Mouse (Mus musculus) kidney, postnatal 36 days (tissue): ENCODE measurements around the gene Gjb2.

Experiments
- DNase-seq, 2 experiments: peaks; one replicate each; pipeline ENCODE4 v3.0.0; 2021 to 2022; ENCODE audit warnings: mixed read lengths in 2 of 2

Gene Gjb2

DNA sequence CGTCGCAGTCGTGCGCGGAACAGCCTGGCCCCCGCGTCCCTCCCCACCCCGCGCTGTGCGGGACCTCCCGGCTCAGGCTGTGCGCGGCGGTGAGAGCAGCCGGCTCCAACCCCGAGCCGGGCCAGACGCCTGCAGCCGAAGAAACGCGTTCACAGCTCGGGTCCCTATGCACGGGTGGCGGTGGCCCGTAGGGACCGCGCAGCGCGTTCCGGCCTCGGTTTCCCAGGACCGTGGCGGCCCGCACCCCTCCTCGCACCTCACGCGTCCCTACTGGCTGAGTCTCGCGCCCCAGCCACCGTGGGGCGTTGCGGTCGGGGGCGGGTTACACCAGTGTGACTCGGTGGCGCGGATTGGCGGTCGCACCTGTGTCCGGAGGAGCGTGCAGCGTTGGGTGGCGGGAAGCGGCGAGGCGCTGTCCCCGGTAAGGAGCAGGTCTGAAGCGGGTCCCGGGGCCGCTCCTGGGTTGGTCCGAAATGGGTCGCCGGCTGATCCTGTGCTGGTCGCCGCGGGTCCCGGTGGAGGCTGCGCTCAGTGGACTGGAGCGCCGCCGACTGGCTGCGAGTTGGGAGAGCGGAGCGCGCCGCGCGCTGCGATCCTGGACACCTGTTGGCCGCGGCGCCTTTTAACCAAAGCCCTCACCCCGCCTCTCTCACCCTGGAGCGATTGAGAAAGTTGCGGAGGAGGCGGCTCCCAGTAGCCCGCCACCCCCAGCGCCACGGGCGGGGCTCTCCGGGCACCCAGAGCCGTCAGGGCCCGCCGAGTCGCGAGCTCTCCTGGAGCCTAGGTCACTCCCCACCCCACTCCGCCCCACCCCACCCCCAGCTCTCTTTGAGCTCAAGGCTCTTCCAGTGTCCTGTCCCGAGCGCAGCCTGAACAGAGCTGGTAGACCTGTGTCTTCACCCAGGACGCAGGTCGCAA, at the start of gene Gjb2:
Gene Gjb2 (minus strand): TSS at position 597 of the 918 bp plus-strand sequence.
- peak; percentile 88 to 90 for DNase-seq

DNA sequence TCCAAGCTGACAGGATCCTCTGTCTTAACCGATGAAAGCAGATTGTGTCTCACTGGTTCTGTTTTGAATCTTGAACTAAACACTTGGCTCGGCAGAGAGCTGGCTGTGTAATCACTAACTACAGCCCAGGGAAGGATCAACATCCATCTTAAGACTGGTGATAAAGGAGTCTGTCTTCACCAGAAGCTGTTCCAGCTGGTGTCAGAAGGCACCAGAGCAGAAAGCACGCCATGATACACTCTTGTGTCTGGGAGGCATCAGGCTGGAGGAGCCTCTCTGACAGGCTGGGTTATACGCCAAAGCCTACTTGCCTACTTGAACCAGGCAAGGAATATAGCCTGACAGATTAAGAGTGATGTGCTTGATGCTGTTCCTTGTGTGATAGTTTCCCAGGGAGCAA, 41.2 kb upstream of the Gjb2 start:
- DNase-seq, result no peak

DNA sequence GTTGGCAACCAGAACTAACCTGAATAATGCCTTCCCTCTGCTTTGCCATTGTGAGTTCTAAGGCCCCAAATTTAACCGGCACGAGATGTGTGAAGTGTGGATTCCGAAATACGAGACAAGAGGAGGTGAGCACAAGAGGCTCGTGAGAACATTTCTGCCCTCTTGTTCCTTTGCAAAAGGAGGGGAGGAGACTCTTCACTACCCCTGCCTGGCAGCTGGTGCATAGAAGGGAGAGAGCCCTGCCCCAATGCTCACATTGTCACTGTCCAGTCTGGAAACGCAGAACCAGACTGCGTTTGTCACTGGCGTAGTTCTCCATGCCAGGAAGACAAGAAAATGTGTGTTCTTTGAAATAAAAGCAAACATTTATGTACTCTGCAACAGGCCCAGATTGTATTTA, 30.8 kb upstream of the Gjb2 start:
- no peak for DNase-seq

DNA sequence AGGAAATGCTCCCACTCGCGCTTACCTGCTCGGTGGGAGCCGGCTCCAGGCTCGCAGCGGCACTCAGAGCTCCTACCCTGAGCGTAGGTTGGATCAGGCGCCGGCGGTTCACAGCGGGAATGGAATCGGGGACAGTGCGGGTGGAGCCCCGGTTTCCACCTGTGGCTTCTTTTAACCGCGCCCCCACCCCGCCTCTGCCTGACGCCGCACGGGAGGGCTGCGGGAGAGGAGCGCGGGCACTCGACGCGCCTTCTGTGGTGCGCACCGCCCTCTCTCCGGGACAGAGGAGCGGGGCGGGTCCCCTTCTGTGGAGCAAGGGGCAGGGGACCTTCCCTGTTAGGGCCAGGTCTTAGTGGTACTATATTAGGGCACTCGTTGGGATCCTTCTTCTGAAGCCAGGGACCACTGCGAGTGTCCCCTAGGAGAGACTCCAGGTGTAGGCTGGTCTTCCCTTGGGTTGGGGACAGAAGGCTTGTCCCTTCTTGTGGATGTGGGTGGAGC, 28.7 kb upstream of the Gjb2 start, which contains the start of gene Gjb6:
Gene Gjb6 (minus strand): TSS at position 451 of the 501 bp plus-strand sequence.
- peak in 1 of 2 experiments; percentile 15 for DNase-seq

DNA sequence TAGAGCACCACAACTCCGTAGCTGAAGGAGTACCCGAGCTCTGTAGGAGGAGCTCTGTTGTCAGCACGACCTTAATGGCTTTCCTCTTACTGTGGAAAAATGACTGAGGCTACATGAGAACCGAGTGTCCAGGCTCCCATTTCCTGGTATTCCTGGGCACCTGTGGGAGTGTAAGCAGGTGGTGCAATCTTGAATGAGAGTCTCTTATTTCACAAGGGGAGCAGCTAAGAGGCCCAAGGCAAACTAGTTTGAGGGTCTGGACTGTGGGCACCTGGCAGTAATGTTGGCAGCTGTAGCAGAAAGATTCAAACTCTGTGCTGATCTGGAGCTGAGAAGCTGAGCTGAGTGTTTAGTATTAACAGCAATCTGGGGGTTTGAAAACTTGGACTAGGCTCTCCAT, 22.9 kb upstream of the Gjb2 start:
- DNase-seq, result no peak

DNA sequence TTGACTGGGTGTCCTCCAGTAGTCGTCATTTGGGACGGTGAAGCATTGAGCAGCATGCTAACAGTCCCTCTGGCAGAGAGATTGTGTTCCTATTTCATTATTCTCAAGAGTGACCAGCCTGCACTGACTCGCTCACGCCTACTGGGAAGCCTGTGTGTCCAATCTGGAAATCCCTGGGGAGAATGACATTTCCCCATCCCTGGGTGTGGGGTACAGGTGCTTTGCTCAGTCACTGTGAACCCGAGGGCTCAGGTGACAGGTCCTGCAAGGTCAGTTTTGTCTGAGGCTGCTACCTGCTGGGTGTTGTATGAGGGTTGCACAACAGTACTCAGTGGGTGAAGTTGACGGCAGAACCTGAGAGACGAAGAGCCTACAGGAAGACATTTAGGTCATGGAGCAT, 17.8 kb upstream of the Gjb2 start:
- no peak for DNase-seq

DNA sequence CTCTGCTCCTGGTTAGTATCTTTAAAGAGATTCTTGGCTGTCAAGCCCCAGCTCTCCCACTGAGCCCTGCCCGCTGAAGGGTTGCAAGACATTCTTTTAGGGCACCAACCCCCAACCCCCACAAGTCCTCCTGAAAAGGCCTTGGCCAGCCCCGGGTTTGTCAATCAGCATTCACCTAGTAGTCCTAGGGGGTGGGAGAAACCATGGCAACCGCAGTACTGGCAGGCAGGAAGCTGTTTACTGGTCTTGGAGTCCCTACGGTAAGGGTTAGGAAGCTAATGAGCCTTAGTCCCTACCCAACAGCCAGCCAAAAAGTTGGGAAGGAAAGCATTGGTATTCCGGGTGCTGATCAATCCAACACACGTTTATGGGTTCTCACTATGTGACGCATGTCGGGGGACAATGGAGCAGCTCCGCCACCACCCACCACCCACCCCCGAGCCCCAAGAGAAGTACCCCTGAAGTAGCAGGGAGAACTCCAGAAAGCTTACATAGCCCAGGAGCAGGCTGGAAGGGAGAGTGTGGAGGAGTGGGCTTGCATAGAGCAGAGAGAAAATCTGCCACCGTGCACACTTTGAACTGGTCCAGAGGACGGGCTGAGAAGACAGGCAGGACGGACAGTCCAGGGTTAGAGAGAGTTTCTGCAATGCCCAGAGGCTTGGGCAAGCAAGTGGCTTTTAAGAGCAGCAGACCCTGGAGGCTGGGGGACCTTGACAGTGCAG, 11.5 kb upstream of the Gjb2 start, which contains the start of gene Gm4491:
Gene Gm4491 (minus strand): TSS at position 61 of the 722 bp plus-strand sequence.
- no peak for DNase-seq

DNA sequence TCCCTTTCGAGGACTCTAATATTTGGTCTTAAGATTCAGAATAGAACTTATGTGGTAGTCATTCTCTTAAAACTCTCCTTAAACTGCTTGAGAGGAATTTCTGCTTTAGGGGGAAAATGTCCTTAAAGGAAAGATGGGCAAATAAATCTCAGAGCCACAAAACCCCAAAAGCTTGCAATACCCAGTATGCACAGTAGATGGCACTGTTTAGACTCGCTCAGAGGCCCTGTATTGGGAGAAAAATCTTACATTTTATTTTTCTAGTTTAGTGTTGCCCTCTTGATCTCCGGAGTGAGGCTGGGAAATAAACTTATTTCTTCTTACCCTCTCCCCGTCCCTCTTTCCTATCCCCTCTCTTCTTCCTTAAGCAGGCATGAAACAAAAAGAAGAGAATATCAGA, 4.7 kb upstream of the Gjb2 start:
- DNase-seq, result peak in 1 of 2 experiments; percentile 67

DNA sequence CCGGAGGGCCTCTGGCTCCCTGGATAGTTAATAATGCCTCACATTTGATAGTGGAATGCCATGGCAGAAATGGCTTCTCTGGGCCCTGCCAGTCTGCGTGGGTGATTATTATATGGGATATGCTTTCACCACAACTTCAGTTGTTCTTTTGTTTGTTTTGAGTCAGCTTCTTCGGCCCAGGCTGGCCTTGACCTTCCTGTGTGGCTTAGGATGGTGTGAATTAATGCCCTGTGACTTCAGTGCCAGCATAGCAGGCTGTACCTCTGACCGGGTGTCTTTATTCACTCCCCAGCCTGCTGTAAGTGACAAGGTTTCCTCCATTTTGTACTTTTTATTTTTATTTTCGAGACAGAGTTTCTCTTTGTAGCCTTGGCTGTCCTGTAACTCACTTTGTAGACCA, 3.4 kb upstream of the Gjb2 start:
- DNase-seq, result no peak

DNA sequence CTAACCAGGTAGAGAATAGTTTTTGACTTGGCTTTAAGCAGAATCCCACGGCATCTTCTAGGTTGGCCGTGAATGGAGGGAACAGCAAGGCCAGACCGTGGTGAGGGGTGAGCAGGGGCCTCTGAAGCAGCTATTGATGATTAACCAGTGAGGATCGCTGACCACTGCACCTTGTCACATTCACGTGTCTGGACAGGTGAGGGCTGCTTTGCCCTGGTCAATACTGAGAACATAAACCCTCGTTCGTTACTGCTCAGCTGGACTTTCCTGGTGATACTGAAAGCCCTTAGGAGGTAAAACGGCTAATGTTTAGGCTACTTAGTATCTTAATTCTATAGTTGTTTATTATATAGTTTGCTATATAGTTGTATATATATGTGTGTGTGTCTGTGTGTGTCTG, 2.6 kb upstream of the Gjb2 start:
- peak; percentile 80 to 89 for DNase-seq

DNA sequence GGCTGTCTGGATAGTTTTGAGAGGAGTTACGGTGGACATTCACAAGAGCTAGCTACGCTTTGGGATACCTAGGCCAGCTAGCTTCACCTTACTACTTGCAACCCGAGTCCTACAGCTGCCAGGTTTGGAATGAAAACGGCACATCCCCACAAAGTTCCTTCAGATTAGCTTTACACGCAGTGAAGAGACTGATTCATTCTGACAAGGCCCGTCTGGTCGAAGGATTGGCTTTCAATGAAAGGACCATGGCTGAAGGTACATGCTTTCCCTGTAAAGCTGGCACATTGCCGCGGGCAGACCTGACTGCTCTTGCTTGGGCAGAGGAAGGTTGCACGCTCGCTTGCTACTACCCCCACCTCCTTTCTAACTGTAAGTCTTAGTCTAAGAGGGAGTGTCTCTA, 1.2 kb upstream of the Gjb2 start:
- peak in 1 of 2 experiments; percentile 50 for DNase-seq

DNA sequence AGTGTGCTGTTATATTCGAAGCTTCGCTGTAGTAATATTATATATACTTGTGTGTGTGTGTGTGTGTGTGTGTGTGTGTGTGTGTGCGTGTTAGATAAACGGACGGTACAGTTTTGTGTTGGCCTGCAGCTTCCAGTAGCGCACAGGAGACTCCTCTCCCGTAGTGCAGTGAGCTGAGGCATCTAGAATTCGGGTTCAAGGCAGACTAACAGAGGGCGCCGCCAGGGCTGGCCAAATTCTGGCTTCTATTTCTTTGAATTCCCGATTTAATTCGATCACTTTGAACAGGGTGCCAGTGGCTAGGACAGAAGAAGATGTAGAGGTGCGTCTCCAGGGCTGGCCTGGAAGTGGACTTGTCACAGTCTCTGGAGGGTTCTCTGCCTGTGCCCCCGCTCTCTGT, 609 bp upstream of the Gjb2 start:
- no peak for DNase-seq

DNA sequence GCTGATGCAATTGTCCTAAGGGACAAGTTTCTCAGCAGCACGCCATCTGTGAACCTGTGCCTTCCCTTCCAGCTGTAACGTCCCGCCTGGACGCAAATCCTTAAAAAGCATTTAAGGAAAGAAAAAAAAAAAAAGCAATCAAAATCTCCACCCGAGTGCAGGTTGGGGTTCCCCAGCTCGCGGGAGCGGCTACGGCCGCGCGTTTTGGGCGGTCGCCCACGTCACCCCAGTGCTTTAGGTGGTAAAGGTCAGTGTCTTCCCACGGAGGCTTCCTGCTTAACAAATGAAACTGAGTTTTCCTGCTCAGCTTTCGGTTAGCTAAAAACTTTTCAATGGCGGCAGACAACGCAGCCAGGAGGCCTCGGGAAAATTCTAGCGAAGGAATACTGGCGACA, 794 bp downstream of the Gjb2 start:
- peak in 1 of 2 experiments; percentile 56 for DNase-seq

DNA sequence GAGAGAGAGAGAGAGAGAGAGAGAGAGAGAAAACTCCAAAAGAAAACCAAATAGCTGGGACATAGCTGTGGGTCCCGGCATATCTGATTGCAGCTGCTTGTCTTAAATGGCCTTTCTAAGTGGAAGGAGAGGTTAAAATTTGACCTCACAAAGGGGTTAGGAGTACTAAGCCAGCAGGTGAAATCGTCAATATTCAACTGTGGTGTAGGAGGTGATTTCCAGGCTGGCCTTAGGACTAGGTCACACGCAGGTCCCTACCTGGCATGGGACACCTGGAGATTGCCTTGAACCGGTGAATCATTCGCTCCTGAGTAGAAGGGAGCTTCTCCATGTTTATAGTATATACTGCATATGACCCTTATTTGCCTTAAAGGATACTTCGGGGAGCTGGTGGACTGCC, 1.4 kb downstream of the Gjb2 start:
- peak in 1 of 2 experiments; percentile 30 for DNase-seq

DNA sequence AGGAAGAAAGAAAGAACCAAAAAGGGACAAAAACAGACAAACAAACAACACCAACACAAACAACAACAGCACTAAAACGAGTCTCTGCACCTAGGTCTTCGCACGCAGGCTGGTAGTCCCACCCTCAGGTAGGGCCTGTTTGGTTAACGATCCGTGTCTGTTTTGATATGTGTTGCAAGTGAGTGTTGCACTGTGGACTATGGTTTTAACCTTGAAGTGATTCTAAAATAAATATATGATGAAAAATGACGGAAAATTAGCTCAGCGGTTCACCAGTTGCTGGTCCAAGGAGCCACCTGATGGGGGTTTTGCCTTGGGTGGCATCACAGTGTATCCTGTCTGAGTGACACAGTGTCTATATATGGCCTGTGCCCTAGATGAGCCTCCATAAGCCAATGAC, 2.9 kb downstream of the Gjb2 start:
- no peak for DNase-seq

DNA sequence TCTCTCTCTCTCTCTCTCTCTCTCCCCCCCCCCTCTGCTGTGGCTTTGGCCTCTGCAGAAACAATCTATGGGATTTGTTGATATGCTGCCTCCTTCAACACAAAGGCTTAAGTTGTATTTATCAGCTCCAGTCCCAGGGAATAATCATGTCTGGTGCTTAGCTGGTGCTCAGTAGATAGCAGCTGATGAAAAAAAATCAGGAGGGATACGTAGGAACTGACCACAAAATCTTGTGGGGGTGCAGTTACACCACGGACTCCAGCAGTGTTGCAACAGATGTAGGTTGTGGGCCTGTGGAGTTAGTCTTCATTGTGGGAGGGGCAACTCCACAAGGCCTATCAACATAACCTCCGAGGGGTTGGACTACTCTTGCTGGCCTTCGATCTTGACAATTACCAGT, 8.6 kb downstream of the Gjb2 start:
- no peak for DNase-seq

DNA sequence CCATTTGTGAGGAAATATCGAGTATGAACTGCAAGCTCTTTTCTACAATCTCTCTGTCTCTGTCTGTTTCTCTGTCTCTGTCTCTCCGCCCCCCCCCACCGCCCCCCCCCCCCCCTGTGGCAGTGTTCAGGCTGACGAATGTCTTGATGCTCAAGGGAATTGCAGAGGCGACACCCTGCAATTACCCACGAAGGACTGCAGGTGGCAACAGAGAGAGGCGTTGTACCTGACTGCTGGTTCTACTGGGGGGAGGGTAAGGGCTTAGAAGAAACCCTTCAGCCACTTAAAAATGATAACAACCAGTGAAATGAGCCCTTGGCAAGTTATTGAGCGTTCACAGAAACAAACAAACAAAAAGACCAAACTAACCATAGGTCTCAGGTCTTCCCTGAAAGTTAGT, 11.5 kb downstream of the Gjb2 start:
- peak; percentile 71 to 75 for DNase-seq

DNA sequence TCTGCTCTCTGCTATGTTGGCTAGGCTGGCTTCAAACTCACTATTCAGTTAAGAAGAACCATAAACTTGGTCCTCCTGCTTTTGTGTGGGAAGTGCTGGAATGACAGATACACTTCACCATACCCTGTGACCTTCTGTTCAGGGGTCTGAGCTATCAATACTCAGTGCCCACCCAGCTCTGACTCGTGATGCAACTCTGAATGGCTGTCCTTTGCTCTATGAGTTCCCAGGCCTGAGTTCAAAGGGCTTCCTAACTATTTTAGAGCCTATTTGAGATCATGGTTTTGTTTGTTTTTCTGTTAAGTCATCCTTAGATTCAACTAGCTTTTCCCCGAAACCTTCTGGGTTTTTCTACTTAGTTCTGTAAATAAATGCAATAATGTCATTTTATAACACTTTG, 14.5 kb downstream of the Gjb2 start:
- DNase-seq, result no peak

DNA sequence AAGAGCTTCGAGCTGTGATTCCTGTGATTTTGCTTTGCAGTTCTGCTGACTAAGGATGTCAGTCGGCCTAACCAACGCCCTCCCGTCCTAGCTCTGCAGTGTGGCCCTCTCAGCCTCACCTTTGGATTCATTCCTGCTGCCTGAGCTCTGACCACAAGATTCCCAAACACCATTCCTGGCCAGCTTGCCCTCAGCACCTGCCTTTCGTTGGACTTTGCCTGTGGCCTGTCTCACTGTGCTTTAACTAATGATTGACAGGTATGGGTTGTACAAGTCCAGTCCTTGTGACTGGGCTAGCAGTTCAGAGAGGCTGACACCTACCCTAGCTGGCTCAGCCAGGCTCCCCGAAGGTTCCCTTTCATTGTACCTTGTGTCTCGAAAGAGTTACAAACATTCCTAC, 15.4 kb downstream of the Gjb2 start:
- DNase-seq, result peak; percentile 75 to 93

DNA sequence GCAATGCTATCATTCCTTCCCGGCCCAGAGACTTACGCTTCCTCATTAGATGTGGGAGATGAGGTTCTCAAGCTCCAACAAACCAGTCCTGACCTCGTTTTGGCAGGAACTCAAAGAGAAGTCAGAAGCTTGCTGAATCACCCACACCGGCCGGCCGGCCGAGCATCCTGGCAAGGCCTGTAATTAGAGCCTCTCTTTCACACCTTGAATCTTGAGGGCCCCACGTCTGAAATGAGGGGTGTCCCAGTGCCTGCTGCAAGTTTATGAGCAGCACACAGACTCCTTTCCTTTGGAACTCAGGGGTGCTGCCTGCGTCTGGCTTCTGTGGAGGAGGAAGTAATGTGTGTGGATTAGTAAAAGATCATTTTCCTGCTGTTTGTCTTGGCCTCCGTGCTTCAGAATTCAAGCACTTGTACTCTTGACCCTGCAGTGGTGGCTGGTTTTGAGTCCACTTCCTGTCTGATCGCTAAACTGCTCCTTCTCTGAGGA, 20.3 kb downstream of the Gjb2 start:
- peak; percentile 60 to 70 for DNase-seq

DNA sequence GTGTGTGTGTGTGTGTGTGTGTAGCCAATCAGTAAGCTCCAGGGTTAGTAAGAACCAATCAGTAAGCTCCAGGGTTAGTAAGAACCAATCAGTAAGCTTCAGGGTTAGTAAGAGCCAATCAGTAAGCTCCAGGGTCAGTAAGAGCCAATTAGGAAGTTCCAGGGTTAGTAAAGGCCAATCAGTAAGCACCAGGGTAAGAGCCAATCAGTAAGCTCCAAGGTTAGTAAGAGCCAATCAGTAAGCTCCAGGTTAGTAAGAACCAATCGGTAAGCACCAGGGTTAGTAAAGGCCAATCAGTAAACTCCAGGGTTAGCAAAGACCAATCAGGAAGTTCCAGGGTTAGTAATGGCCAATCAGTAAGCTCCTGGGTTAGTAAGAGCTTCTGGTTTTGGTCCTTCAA, 21.6 kb downstream of the Gjb2 start:
- DNase-seq, result no peak

DNA sequence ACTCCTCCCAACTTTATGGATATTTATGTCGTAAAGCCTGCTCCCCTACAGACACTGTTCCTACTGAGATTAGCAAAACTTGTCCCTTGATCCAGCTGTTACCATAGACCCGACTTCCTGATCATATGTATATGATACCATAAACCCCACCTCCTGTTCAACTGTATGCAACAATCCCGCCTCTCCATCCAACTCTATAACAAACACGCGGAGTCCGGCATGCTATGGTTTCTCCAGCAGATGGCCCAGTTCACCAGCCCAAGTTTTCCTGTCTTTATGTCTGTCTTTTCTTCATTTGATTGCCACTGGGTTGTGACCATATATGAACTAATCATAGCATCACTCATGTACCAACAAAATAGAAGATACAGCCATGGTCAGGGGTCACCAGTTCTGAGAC, 29.0 kb downstream of the Gjb2 start:
- DNase-seq, result peak; percentile 29 to 43

DNA sequence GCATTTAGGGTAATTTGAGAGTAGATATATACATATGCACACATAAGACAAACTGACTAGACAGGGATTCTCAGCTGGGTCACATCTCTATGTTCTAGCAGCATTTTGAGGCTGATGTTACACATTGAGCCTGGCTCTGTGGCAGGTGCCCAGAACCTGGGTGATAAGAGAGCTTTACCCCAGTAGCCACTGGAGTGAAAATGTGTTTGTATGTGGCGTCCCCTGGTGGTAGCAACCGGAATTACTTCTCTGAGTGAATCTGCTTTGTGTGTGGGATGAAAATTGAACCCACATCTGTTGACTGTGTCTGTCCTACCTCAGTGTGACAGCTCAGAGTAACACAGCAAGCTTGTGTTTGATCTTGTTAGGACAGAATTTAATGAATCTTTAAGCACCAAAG, 34.6 kb downstream of the Gjb2 start:
- DNase-seq, result peak; percentile 42 to 78

DNA sequence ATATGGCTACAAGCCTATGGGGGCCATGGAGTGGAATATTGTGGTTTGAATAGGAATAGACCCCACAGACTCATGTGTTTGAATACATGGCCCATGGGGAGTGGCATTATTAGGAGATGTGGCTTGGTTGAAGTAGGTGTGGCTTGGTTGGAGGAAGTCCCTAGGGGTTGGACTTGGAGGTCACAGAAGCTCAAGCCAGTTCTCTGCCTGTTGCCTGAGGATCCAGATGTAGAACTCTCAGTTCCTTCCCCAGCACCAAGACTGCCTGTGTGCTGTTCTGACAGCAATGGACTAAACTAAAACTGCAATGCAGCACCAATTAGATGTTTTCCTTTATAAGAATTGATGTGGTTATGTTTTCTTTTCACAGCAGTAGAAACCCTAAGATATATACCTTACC, 38.4 kb downstream of the Gjb2 start:
- DNase-seq, result no peak
